Mouse (Mus musculus) CH12F3 (cell line): Measurements from ENCODE around the gene Vmn2r26.
"Not testable (repeated sequence)": the region's sequence is repeated elsewhere in the genome, so short reads cannot be mapped to it uniquely, and the experiment has no call there.

Experiments
- in situ Hi-C: fragments of 300-500 bp; cut with MboI; formaldehyde crosslinking; loops from 2 replicates; pipeline ENCODE4 v1.14.3; 2020; ENCODE audit warnings: low sequenced_read_pairs

Gene Vmn2r26

DNA sequence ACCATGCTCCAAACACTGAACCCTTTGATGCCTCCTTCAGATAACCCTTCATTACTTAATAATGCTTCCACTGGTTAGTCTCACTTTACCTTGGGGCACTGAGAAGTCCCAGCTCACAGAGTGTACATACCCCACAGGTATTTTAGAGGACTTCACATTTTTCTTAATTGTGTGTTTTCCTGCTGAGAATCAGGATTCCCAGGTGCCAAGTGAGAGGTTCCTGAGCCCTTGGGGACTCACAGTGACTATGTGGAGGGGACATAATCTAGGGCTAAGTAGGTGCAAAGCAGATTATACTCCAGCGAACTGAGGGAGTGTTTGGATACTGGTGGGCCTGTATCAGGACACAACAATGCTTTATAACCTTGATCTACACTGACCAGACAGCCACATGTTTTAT, at the start of gene Vmn2r26:
TSS of gene Vmn2r26 (plus strand) at position 301 of the 400 bp plus-strand sequence.
- in situ Hi-C loops, result not testable (repeated sequence)

DNA sequence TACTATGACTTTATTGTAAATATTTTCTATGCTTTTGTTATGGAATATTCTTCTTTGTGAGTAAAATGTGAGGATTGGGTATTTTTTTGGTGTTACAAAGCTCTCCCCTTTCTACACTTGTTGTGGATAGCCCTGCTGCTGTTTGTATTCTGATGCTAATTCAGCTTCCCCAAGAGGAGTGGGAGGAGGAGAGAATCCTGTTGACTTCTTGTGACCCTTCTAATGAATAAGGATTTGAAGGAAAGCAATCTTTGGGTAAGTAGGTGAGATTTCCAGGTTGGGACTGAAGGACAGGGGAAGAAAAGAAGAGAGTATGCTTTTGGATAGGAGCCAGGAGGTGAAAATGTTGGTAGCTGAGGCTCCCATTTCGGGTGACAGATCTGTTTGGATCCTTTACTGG, 3.5 kb upstream of the Vmn2r26 start:
- in situ Hi-C loops, result no loop called here

DNA sequence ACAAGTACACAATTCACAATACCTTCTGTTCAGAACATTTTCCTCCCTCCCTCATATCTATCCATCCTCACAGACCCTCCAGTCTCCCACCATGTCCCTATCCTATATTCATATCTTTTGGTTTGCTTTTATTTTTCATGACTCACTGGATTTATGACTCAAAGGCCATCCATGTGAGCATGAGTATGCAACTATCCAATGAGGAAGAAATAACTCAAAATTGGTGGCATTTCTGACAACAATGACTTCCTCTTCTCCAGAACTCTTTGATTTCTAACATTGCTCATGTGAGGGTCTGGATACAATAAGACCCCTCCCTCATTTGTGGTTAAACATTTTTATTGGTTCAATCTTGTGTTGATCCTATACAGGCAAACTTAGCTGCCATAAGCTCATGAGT, 24.0 kb downstream of the Vmn2r26 start:
- in situ Hi-C loops, result no loop called here

DNA sequence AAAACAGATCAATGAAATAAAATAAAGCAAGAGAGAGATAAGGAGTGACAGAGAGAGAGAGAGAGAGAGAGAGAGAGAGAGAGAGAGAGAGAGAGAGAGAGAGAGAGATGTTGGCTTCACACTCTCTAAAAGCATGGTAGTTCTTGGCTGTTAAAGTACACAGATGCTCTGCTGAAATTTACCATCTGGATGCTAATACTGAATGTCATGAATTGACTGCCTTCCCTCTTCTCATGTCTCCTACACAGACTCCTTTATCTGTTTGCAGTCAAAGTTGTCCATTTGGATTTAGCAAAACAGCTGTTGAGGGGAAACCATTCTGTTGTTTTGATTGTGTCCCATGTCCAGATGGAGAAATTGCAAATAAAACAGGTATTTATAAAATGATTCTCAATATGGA, 29.2 kb downstream of the Vmn2r26 start:
- in situ Hi-C loops, result not testable (repeated sequence)

DNA sequence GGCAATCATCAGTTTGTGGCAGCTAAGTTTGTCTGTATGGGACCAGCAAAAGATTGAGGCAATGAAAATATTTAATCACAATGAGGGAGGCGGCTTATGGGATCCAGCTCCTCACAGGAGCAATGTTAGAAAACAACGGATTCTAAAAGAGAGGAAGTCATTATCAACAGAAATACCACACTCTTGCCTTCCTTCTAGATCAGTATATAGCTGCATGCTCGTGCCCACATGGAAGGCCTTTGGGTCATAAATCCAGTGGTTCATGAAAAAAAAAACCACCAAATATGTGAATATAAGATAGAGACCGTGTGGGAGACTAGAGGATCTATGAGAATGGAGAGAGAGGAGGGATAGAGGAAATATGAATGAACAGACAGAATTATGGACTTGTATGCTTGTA, 78.0 kb downstream of the Vmn2r26 start:
- in situ Hi-C loops, result no loop called here
